Mouse (Mus musculus) lung, embryonic 14.5 days (tissue): ENCODE data around the gene Sgsm2. TPM values are rescaled to one million over a fixed set of nuclear protein-coding genes. Genes with fewer than 3 reads are reported as not detected.

ENCODE experiments used
- ATAC-seq: fragments of 200-750 bp; cut with Nextera tagmentation; 2 replicates; pipeline ENCODE4 v1.8.0; 2017; ENCODE audit warnings: mild to moderate bottlenecking, moderate TSS enrichment, moderate library complexity; ENCODE audit not compliant: insufficient read depth
- DNase-seq: peaks from one replicate; pipeline ENCODE4 v3.0.0-alpha.2; 2015
- H3K27ac ChIP-seq: fragments of 300-500 bp; sonication (generic); 2 replicates; pipeline ENCODE4 v1.5.1; 2014; ENCODE audit warnings: low read depth, mild to moderate bottlenecking, moderate library complexity
- H3K27me3 ChIP-seq: fragments of 300-500 bp; sonication (generic); 2 replicates; pipeline ENCODE4 v1.6.1; 2014; ENCODE audit warnings: low read length, control low read depth; ENCODE audit not compliant: insufficient read depth
- H3K36me3 ChIP-seq: fragments of 300-500 bp; sonication (generic); 2 replicates; pipeline ENCODE4 v1.6.1; 2014; ENCODE audit warnings: control low read depth; ENCODE audit not compliant: insufficient read depth
- H3K4me1 ChIP-seq: fragments of 300-500 bp; sonication (generic); 2 replicates; pipeline ENCODE4 v1.6.1; 2014; ENCODE audit warnings: antibody characterized with exemption, control low read depth; ENCODE audit not compliant: insufficient read depth
- H3K4me2 ChIP-seq: fragments of 300-500 bp; sonication (generic); 2 replicates; pipeline ENCODE4 v1.6.1; 2014; ENCODE audit warnings: mild to moderate bottlenecking
- H3K4me3 ChIP-seq: fragments of 300-500 bp; sonication (generic); 2 replicates; pipeline ENCODE4 v1.5.1; 2014; ENCODE audit warnings: low read depth, low read length
- H3K9ac ChIP-seq: fragments of 300-500 bp; sonication (generic); 2 replicates; pipeline ENCODE4 v1.6.1; 2014
- H3K9me3 ChIP-seq: fragments of 300-500 bp; sonication (generic); 2 replicates; pipeline ENCODE4 v1.6.1; 2016; ENCODE audit warnings: low read depth, low read length, control low read depth
- CTCF ChIP-seq: IDR thresholded peaks from 2 replicates; pipeline ENCODE4 v1.5.1; 2016; ENCODE audit warnings: antibody characterized with exemption, low read depth
- WGBS: fragments of 180-500 bp; shearing (Covaris S2); extraction: QIAGEN DNeasy Blood & Tissue Kit; methylation state at CpG from one replicate; pipeline ENCODE4 v1.1.7; 2014; 5-methylcytosine and 5-hydroxymethylcytosine counted together
- polyA plus RNA-seq: library from polyadenylated mRNA; unstranded; fragments of >200 nt; fragmentation: Nextera tagmentation; extraction: Ambion mirVana; gene quantifications from 2 replicates; pipeline ENCODE4 v1.2.1, GENCODE M21; 2014

Gene Sgsm2
- polyA plus RNA-seq = 4.8 and 5.4 TPM in 2 replicates

- peak within 1 kb of the TSS; percentile 81 for H3K27ac ChIP-seq
- WGBS = under 1% methylated on average over 74 of the region's 74 CpGs
- peaks cover 29% of the 10 kb centered on the region for H3K36me3 ChIP-seq
- DNase-seq (peak; percentile 81), ATAC-seq (peak; percentile 70)
- H3K4me2 ChIP-seq = peak within 1 kb of the TSS; percentile 98
- H3K9ac ChIP-seq = peak within 1 kb of the TSS; percentile 72
- no peaks in the 10 kb centered on the region for H3K27me3 ChIP-seq
- H3K4me1 ChIP-seq = no peaks in the 10 kb centered on the region
- no peaks in the 10 kb centered on the region for H3K9me3 ChIP-seq
- peak within 1 kb of the TSS; percentile 73 for H3K4me3 ChIP-seq
- no peak for TF ChIP-seq CTCF
Measured at GRCm38 (mm10) chr11:74896901-74897677, at the start of gene Sgsm2. Gene Sgsm2 (minus strand): TSS chr11:74897060.

- ATAC-seq (no peak), DNase-seq (peak; percentile 89)
- Histone ChIP-seq H3K9ac (no peak overlapping the region), H3K27ac (no peak overlapping the region), H3K4me2 (no peak overlapping the region), H3K27me3 (no peaks in the 10 kb centered on the region), H3K9me3 (no peaks in the 10 kb centered on the region), H3K4me1 (no peaks in the 10 kb centered on the region), H3K36me3 (peaks cover 57% of the 10 kb centered on the region), H3K4me3 (no peak overlapping the region)
- 68% methylated on average over 3 of the region's 3 CpGs for WGBS
- TF ChIP-seq CTCF = peak; percentile 71
Measured at GRCm38 (mm10) chr11:74946348-74946747, 49.5 kb upstream of the Sgsm2 start.

DNA sequence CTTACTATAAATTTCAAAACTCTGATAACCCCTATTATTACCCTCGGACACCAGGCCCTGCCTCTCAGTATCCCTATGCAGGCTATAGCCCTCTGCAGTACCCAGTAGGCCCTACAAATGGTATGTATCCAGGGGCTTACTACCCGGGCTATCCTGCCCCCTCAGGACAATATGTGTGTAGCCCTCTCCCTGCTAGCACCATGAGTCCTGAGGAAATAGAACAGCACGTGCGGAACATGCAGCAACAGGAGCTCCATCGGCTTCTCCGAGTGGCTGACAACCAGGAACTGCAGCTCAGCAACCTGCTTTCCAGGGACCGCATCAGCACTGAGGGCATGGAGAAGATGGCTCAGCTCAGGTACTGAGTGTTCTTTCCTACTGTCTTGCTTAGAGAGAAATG, 33.5 kb upstream of the Sgsm2 start:
- Histone ChIP-seq H3K27ac (no peak overlapping the region), H3K4me1 (no peaks in the 10 kb centered on the region), H3K9me3 (no peaks in the 10 kb centered on the region), H3K27me3 (no peaks in the 10 kb centered on the region), H3K4me3 (no peak overlapping the region), H3K4me2 (no peak overlapping the region), H3K36me3 (peaks cover 45% of the 10 kb centered on the region), H3K9ac (no peak overlapping the region)
- no peak for TF ChIP-seq CTCF
- ATAC-seq = no peak
- DNase-seq = no peak
- 93% methylated on average over 7 of the region's 7 CpGs for WGBS

GRCm38 (mm10) chr11:74929111-74929510, 32.3 kb upstream of the Sgsm2 start:
- H3K36me3 ChIP-seq = peaks cover 33% of the 10 kb centered on the region
- no peaks in the 10 kb centered on the region for H3K27me3 ChIP-seq
- no peak for DNase-seq
- no peak overlapping the region for H3K27ac ChIP-seq
- H3K9me3 ChIP-seq = no peaks in the 10 kb centered on the region
- TF ChIP-seq CTCF = no peak
- WGBS = 87% methylated on average over 4 of the region's 4 CpGs
- peaks cover 4% of the 10 kb centered on the region; the same call in 1 of the 2 replicates for H3K4me1 ChIP-seq
- ATAC-seq = no peak
- no peak overlapping the region for H3K9ac ChIP-seq
- no peak overlapping the region for H3K4me3 ChIP-seq
- no peak overlapping the region for H3K4me2 ChIP-seq

- Histone ChIP-seq H3K9me3 (no peaks in the 10 kb centered on the region), H3K9ac (no peak overlapping the region), H3K4me2 (peak overlapping the region; percentile 64), H3K27me3 (no peaks in the 10 kb centered on the region), H3K27ac (no peak overlapping the region), H3K36me3 (peaks cover 22% of the 10 kb centered on the region), H3K4me3 (peak overlapping the region; percentile 89), H3K4me1 (peaks cover 4% of the 10 kb centered on the region; the same call in 1 of the 2 replicates)
- DNase-seq (no peak), ATAC-seq (no peak)
- WGBS = 90% methylated on average over 2 of the region's 2 CpGs
- TF ChIP-seq CTCF = no peak
Measured at GRCm38 (mm10) chr11:74927236-74927725, 30.4 kb upstream of the Sgsm2 start.

DNA sequence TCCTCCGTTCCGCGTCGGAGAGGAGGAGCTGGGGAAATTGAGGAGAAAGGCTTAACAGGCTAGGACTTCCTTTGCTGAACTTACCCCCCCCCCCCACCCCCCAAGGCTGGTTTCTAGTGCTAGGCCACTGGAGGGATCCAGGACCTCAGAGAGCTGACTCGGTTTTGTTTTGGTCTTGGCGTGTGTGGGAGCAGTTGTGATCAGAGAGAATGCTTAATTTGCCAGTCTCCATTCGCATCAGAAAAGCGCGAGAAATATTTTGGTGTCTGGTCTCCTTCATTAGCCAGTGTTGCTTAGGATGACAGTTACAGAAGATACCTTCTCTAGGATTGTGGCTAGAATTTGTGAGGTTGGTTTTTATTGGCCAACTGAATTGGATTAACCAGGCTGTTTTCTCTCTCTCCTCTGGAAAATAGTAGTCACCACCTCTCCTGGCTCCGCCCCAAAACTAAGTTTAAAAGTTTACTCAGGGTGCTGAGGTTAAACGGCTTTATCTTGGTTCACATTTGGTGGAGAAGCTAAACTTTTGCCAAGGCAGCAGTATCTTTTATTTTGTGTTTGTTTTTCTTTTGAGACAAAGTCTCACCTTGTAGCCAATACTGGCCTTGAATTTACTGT, 29.6 kb upstream of the Sgsm2 start:
- peak; percentile 10; the same call in 1 of the 2 replicates for ATAC-seq

More for the DNA sequence above, 29.6 kb upstream of the Sgsm2 start:
- 3% methylated on average over 11 of the region's 11 CpGs for WGBS
- Histone ChIP-seq H3K36me3 (peaks cover 20% of the 10 kb centered on the region), H3K4me3 (peak overlapping the region; percentile 89), H3K27me3 (no peaks in the 10 kb centered on the region), H3K4me2 (peak overlapping the region; percentile 64), H3K4me1 (peaks cover 4% of the 10 kb centered on the region; the same call in 1 of the 2 replicates), H3K9me3 (no peaks in the 10 kb centered on the region), H3K9ac (peak overlapping the region; percentile 89), H3K27ac (peak overlapping the region; percentile 98)
- peak; percentile 62 for DNase-seq
- TF ChIP-seq CTCF = no peak
